Comparison of ENCODE assay signal across 8 mouse cellular contexts in genomic region chrX:95443390-95443789, GRCm38 (mm10). TPM values are rescaled to one million over a fixed set of nuclear protein-coding genes. Genes with fewer than 3 reads are reported as not detected.
DNase-seq lines count a peak whose midpoint lies in the region; ATAC-seq lines count a peak whose summit lies in the region.

No protein-coding gene starts in this region.

- no peaks in the 10 kb centered on the region for H3K36me3 ChIP-seq in embryonic facial prominence, embryonic 12.5 days
- no peaks in the 10 kb centered on the region for H3K36me3 ChIP-seq in hindbrain, embryonic 11.5 days (ENCODE audit: control insufficient read depth, insufficient read depth, low read length)
- H3K36me3 ChIP-seq in midbrain, embryonic 14.5 days (ENCODE audit: control insufficient read depth, insufficient read depth, low read length) = no peaks in the 10 kb centered on the region

- peak overlapping the region; percentile 83; the same call in 1 of the 2 replicates for H3K27ac ChIP-seq in embryonic facial prominence, embryonic 12.5 days
- H3K27ac ChIP-seq in hindbrain, embryonic 11.5 days (ENCODE audit: low read depth, low read length) = no peak overlapping the region
- peak overlapping the region; percentile 86 for H3K27ac ChIP-seq in midbrain, embryonic 14.5 days (replicated peaks; ENCODE audit: low read depth, low read length)

- DNase-seq in right cerebral cortex, postnatal 4 days = peak; percentile 2
- no peak for DNase-seq in right cerebral cortex, adult 18-20 months
- peak; percentile 31 for DNase-seq in hindbrain, embryonic 11.5 days (ENCODE audit: low spot score)
- DNase-seq in midbrain, embryonic 14.5 days = peak; percentile 52
- no peak for DNase-seq in left cerebral cortex, adult 8-10 months (ENCODE audit: low spot score in 2 of 2)
- DNase-seq in thymus, adult 18-20 months = no peak
- DNase-seq in left cerebral cortex, adult 9 months (ENCODE audit: low spot score in 2 of 2) = no peak

- H3K4me1 ChIP-seq in embryonic facial prominence, embryonic 12.5 days = no peaks in the 10 kb centered on the region
- H3K4me1 ChIP-seq in hindbrain, embryonic 11.5 days (replicated peaks; ENCODE audit: control insufficient read depth, insufficient read depth, low read length) = no peaks in the 10 kb centered on the region
- H3K4me1 ChIP-seq in midbrain, embryonic 14.5 days (ENCODE audit: control insufficient read depth, insufficient read depth, low read length) = 0 out of 2 replicates have a peak, but pooled peaks cover 3% of the 10 kb centered on the region

- peak overlapping the region; percentile 55 for H3K4me3 ChIP-seq in embryonic facial prominence, embryonic 12.5 days
- peak overlapping the region; percentile 57 for H3K4me3 ChIP-seq in hindbrain, embryonic 11.5 days (ENCODE audit: low read depth, low read length)
- H3K4me3 ChIP-seq in midbrain, embryonic 14.5 days (replicated peaks; ENCODE audit: low read depth, low read length) = peak overlapping the region; percentile 54

- H3K4me2 ChIP-seq in embryonic facial prominence, embryonic 12.5 days (replicated peaks) = peak overlapping the region; percentile 54
- peak overlapping the region; percentile 31 for H3K4me2 ChIP-seq in hindbrain, embryonic 11.5 days (replicated peaks; ENCODE audit: low read depth, low read length)
- H3K4me2 ChIP-seq in midbrain, embryonic 14.5 days (ENCODE audit: low read length) = peak overlapping the region; percentile 56

- no peaks in the 10 kb centered on the region for H3K27me3 ChIP-seq in embryonic facial prominence, embryonic 12.5 days
- no peaks in the 10 kb centered on the region for H3K27me3 ChIP-seq in hindbrain, embryonic 11.5 days (ENCODE audit: control insufficient read depth, insufficient read depth, low read length)
- no peaks in the 10 kb centered on the region for H3K27me3 ChIP-seq in midbrain, embryonic 14.5 days (ENCODE audit: control insufficient read depth, insufficient read depth, low read length)

- H3K9me3 ChIP-seq in embryonic facial prominence, embryonic 12.5 days = no peaks in the 10 kb centered on the region
- H3K9me3 ChIP-seq in hindbrain, embryonic 11.5 days (ENCODE audit: control insufficient read depth, low read length) = no peaks in the 10 kb centered on the region
- H3K9me3 ChIP-seq in midbrain, embryonic 14.5 days (ENCODE audit: control insufficient read depth, low read length) = no peaks in the 10 kb centered on the region

- peak overlapping the region; percentile 52 for H3K9ac ChIP-seq in embryonic facial prominence, embryonic 12.5 days
- H3K9ac ChIP-seq in hindbrain, embryonic 11.5 days (ENCODE audit: low read depth, low read length) = peak overlapping the region; percentile 65
- H3K9ac ChIP-seq in midbrain, embryonic 14.5 days (replicated peaks; ENCODE audit: low read length) = peak overlapping the region; percentile 64

- 32% methylated on average over 12 of the region's 12 CpGs for WGBS in embryonic facial prominence, embryonic 12.5 days
- 29% methylated on average over 12 of the region's 12 CpGs for WGBS in hindbrain, embryonic 11.5 days
- 24% methylated on average over 12 of the region's 12 CpGs for WGBS in midbrain, embryonic 14.5 days

- no peak for ATAC-seq in embryonic facial prominence, embryonic 12.5 days (ENCODE audit: insufficient number of reproducible peaks, insufficient read depth, low FRiP score, low TSS enrichment)
- peak; percentile 10; the same call in 1 of the 2 replicates for ATAC-seq in hindbrain, embryonic 11.5 days (ENCODE audit: low FRiP score)
- no peak for ATAC-seq in midbrain, embryonic 14.5 days (ENCODE audit: low FRiP score, low TSS enrichment)

RNA-seq across cellular contexts. Expression of gene Amer1, which starts 1.3 kb away (rescaled TPM):
- 12.8 and 13.3 TPM in 2 replicates for polyA plus RNA-seq in embryonic facial prominence, embryonic 12.5 days (2016; fragmentation: Nextera tagmentation; extraction: Ambion mirVana)
- 8.6 and 9.7 TPM in 2 replicates for polyA plus RNA-seq in hindbrain, embryonic 11.5 days (2014; fragmentation: Nextera tagmentation; extraction: Ambion mirVana)
- polyA plus RNA-seq in midbrain, embryonic 14.5 days (2014; fragmentation: Nextera tagmentation; extraction: Ambion mirVana) = 11.1 and 11.8 TPM in 2 replicates
- total RNA-seq in left cerebral cortex, adult 8-10 months (2022) = 1 to 10 TPM; 5.5 to 7.2 (median 5.9) TPM

Comparison
In these comparisons a context has a peak if more than half of its experiments do, and no peak if none do; other contexts are left out.
1. DNase-seq: peak in right cerebral cortex, postnatal 4 days (single experiment), hindbrain, embryonic 11.5 days (single experiment) and midbrain, embryonic 14.5 days (single experiment); none in right cerebral cortex, adult 18-20 months (single experiment), left cerebral cortex, adult 8-10 months (0 of 2), thymus, adult 18-20 months (0 of 2) and left cerebral cortex, adult 9 months (0 of 2).
2. Peak in every context shown above with its lines, with median percentiles within 50 percentile points of each other: H3K4me2 ChIP-seq, H3K4me3 ChIP-seq and H3K9ac ChIP-seq.